Mouse (Mus musculus) forebrain, postnatal 0 days (tissue): ENCODE data around the gene Bcorl1. TPM values are rescaled to one million over a fixed set of nuclear protein-coding genes. Genes with fewer than 3 reads are reported as not detected.

ENCODE experiments used
- ATAC-seq: fragments of 200-750 bp; cut with Nextera tagmentation; 2 replicates; pipeline ENCODE4 v1.8.0; 2017; ENCODE audit warnings: mild to moderate bottlenecking, moderate library complexity
- DNase-seq: peaks from one replicate; pipeline ENCODE4 v3.0.0-alpha.2; 2015
- H3K27ac ChIP-seq: fragments of 300-500 bp; sonication (generic); 2 replicates; pipeline ENCODE4 v1.5.1; 2014; ENCODE audit warnings: low read depth, mild to moderate bottlenecking, antibody characterized with exemption, low read length, moderate library complexity, mixed read lengths
- H3K27me3 ChIP-seq: fragments of 300-500 bp; sonication (generic); 2 replicates; pipeline ENCODE4 v1.6.1; 2014; ENCODE audit warnings: mild to moderate bottlenecking, low read length, mixed read lengths; ENCODE audit not compliant: insufficient read depth
- H3K36me3 ChIP-seq: fragments of 300-500 bp; sonication (generic); 2 replicates; pipeline ENCODE4 v1.6.1; 2014; ENCODE audit warnings: mild to moderate bottlenecking, moderate library complexity; ENCODE audit not compliant: insufficient read depth
- H3K4me1 ChIP-seq: fragments of 300-500 bp; sonication (generic); 2 replicates; pipeline ENCODE4 v1.6.1; 2014; ENCODE audit warnings: antibody characterized with exemption; ENCODE audit not compliant: insufficient read depth
- H3K4me2 ChIP-seq: fragments of 300-500 bp; sonication (generic); 2 replicates; pipeline ENCODE4 v1.6.1; 2014; ENCODE audit warnings: low read depth, mild to moderate bottlenecking, moderate library complexity
- H3K4me3 ChIP-seq: fragments of 300-500 bp; sonication (generic); 2 replicates; pipeline ENCODE4 v1.5.1; 2014; ENCODE audit warnings: low read depth, low read length, mixed read lengths
- H3K9ac ChIP-seq: fragments of 300-500 bp; sonication (generic); 2 replicates; pipeline ENCODE4 v1.6.1; 2014; ENCODE audit warnings: mild to moderate bottlenecking
- H3K9me3 ChIP-seq: fragments of 300-500 bp; sonication (generic); 2 replicates; pipeline ENCODE4 v1.6.1; 2016; ENCODE audit warnings: low read length
- CTCF ChIP-seq: sonication (generic); IDR thresholded peaks from 2 replicates; pipeline ENCODE4 v1.5.1; 2016; ENCODE audit warnings: antibody characterized with exemption, control low read depth, low read depth
- WGBS: fragments of 180-500 bp; shearing (Covaris S2); extraction: QIAGEN DNeasy Blood & Tissue Kit; methylation state at CpG from one replicate; pipeline ENCODE4 v1.1.7; 2014; 5-methylcytosine and 5-hydroxymethylcytosine counted together
- polyA plus RNA-seq: library from polyadenylated mRNA; unstranded; fragments of >200 nt; fragmentation: Nextera tagmentation; extraction: Ambion mirVana; gene quantifications from 2 replicates; pipeline ENCODE4 v1.2.1, GENCODE M21; 2015
- total RNA-seq: library from RNA; depleted of rRNA; stranded (reverse); fragments of >200 nt; gene quantifications from 2 replicates; pipeline ENCODE4 v1.2.3, GENCODE M21; 2014

Gene Bcorl1
- total and polyA plus RNA-seq, 2 experiments from 2014 or later = 4.6 to 8.5 TPM

DNA sequence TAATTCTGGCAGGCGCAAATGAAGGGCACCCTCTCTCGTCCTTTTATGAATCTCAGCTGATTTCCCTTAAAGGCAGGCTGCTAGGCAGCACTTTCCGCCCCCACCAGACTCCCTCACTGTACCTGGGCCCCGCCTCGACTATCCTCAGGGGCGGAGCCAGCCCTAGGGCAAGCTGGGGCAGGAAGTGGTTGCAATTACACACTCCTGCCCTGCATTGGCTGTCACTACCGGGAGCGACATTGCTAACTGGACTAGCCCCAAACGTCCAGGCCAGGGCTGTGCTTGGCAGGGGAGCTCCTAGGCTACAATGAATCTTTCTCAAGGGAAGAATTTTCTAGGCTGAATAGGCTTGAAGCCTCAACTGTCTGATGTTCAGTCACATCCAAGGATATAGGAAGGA lies 23.0 kb upstream of the Bcorl1 start:
- ATAC-seq (no peak), DNase-seq (no peak)
- Histone ChIP-seq H3K4me2 (no peak overlapping the region), H3K36me3 (no peaks in the 10 kb centered on the region), H3K27ac (no peak overlapping the region), H3K9ac (no peak overlapping the region), H3K4me3 (no peak overlapping the region), H3K4me1 (no peaks in the 10 kb centered on the region), H3K27me3 (no peaks in the 10 kb centered on the region), H3K9me3 (no peaks in the 10 kb centered on the region)
- TF ChIP-seq CTCF = no peak
- 27% methylated on average over 9 of the region's 9 CpGs for WGBS

DNA sequence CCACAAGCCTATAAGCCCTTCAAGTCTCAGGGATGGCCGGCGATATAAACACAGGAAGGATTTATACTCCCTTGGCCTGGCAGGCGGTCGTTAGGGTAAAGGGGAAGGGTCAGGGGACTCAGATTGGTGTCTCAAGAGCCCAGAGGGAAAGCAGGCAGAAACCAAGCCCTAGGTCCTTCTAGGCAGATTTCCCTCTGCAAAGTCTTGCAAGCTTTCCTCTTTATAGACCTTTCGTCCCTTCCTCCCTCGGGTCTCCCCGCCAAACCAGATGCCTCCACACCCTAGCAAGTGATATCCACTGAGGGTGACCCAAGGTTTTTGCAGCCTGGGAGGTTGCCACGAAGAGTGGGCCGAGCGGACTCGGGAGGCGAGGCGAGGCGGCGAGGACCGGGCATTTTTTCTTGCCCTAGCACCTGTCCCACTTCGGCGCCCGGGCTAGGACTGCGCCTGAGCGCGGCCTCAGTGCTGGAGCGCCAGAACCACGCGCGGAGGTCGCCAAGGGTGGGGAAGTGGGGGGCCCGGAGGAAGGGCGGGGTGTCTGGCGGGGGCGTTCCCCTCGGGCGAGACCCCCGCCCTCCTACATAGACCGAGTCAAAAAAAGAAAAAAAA lies 613 bp upstream of the Bcorl1 start:
- WGBS = 29% methylated on average over 35 of the region's 35 CpGs
- Histone ChIP-seq H3K27me3 (no peaks in the 10 kb centered on the region), H3K4me2 (peak overlapping the region; percentile 68), H3K4me3 (peak overlapping the region; percentile 55), H3K36me3 (no peaks in the 10 kb centered on the region), H3K27ac (no peak overlapping the region), H3K9me3 (no peaks in the 10 kb centered on the region), H3K4me1 (no peaks in the 10 kb centered on the region), H3K9ac (peak overlapping the region; percentile 35; the same call in 1 of the 2 replicates)
- ATAC-seq = no peak
- TF ChIP-seq CTCF = no peak
- no peak for DNase-seq

DNA sequence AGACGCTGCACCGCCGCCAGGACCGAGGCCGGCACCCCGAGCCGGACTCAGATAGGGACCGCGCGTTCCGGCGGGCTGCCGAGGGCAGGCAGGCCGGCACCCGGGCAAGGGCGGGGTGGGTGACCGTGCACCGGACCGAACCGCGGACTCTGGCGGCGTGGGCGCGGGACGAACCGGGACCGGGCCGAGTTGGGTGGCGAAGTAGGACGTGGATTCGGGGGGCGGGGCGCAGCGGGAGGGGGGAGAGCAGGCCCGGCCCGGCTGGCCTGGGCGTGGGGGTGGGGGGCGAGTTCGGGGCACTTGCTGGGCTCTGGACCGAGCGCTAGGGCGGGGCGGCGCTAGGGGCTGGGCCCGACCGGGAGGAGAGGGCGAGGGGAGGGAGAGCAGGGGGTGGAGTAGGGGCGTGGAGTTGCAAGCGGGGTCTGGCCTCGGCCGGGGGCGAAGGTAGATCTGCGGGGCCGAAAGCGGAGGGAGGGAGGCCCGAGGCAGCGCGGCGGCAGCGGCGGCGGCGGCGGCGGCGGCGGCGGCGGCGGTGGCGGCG lies 533 bp downstream of the Bcorl1 start:
- H3K36me3 ChIP-seq = no peaks in the 10 kb centered on the region
- H3K4me3 ChIP-seq = peak overlapping the region; percentile 55
- no peaks in the 10 kb centered on the region for H3K27me3 ChIP-seq
- H3K9ac ChIP-seq = peak overlapping the region; percentile 35; the same call in 1 of the 2 replicates
- H3K4me1 ChIP-seq = no peaks in the 10 kb centered on the region
- DNase-seq (no peak), ATAC-seq (no peak)
- H3K4me2 ChIP-seq = peak overlapping the region; percentile 68
- 20% methylated on average over 41 of the region's 73 CpGs for WGBS
- TF ChIP-seq CTCF = no peak
- H3K27ac ChIP-seq = no peak overlapping the region
- H3K9me3 ChIP-seq = no peaks in the 10 kb centered on the region

DNA sequence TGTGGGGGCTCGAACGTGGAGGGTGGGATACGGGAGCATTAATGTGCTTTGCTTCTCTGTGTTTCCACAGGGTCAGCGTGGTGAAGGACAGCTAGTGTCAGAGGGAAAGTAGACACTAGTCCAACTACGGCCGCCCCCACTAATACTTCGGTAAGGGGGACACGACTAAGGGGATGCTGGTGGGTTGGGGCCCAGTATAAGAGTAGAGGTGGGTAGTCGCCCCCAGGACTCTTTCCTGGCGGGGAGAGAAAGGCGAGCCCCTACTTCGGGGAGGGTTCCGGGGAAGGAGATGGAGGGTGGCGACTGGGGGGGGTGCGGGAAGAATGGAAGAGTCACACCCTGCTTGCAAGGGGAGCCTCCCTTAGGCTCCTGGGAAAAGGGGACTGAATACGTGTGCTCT lies 1.6 kb downstream of the Bcorl1 start:
- DNase-seq = no peak
- 27% methylated on average over 16 of the region's 16 CpGs for WGBS
- H3K4me1 ChIP-seq = no peaks in the 10 kb centered on the region
- ATAC-seq = no peak
- H3K9ac ChIP-seq = peak overlapping the region; percentile 25; the same call in 1 of the 2 replicates
- no peak overlapping the region for H3K27ac ChIP-seq
- H3K4me2 ChIP-seq = peak overlapping the region; percentile 68
- no peak for TF ChIP-seq CTCF
- H3K9me3 ChIP-seq = no peaks in the 10 kb centered on the region
- no peaks in the 10 kb centered on the region for H3K27me3 ChIP-seq
- peak overlapping the region; percentile 55 for H3K4me3 ChIP-seq
- no peaks in the 10 kb centered on the region for H3K36me3 ChIP-seq

DNA sequence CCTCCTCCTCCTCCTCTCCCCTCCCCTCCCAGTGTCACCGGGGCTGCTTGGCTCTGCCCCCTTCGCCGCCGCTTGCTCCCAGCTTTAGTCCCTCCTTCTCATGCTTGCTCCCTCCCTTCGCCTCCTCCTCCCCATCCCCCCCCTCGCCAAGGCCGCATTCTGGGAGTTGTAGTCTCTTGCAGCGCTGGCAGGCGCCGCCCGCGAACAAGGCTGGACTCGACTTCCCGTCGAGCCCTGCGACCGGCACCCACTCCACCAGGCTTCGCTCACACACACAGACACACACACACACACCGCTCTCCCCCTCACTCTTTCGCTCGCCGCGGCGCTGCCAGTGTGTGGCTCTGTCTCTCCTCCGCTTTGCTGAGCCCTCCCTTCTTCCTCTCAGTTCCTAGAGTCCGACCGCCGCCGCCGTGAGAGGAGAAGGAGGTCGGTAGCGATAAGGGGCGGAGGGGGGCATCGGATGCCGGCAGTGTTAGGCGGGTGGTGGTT lies 2.3 kb downstream of the Bcorl1 start:
- Histone ChIP-seq H3K9ac (peak overlapping the region; percentile 57), H3K4me2 (peak overlapping the region; percentile 68), H3K4me3 (peak overlapping the region; percentile 55), H3K36me3 (no peaks in the 10 kb centered on the region), H3K9me3 (no peaks in the 10 kb centered on the region), H3K27me3 (no peaks in the 10 kb centered on the region), H3K4me1 (no peaks in the 10 kb centered on the region), H3K27ac (peak overlapping the region; percentile 78)
- DNase-seq = peak; percentile 93
- TF ChIP-seq CTCF = peak; percentile 21; the same call in 1 of the 2 replicates
- ATAC-seq = peak; percentile 96
- 23% methylated on average over 33 of the region's 36 CpGs for WGBS

DNA sequence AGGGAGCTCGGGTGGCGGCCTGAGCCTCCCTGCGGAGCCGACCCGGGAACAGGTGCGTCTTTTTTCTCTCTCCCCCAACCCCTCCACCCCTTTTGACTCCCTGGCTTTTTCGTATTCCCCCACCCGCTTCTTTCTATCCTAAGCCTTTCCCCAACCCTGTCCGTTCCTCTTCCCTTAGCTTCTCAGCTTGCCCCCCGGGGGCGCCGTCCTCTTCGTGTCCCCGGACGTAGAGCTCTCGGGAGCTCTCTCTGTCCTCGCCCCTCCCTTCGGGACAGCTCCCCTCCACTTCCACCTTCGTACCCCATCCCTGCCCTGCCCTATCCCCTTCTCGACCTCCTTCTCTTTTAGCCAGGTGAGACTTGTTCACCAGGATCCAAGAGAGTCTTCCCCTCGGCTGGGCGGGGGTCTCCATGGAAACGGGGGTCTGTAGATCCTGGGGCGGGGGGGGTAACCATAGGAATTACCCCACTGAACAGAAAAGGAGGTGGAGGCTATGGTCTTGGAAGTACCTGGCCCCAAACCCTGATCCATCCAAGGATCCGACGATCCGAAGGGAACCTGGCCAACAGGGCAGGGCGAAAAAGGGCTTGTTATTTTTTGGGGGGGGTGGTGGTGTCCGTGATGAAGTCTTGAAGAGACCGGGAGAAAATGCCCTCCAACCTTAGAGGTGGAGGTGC lies 2.9 kb downstream of the Bcorl1 start:
- ATAC-seq (peak; percentile 15), DNase-seq (peak; percentile 34)
- H3K27me3 ChIP-seq = no peaks in the 10 kb centered on the region
- 18% methylated on average over 28 of the region's 30 CpGs for WGBS
- peak overlapping the region; percentile 68 for H3K4me2 ChIP-seq
- no peaks in the 10 kb centered on the region for H3K4me1 ChIP-seq
- no peaks in the 10 kb centered on the region for H3K9me3 ChIP-seq
- TF ChIP-seq CTCF = no peak
- H3K36me3 ChIP-seq = no peaks in the 10 kb centered on the region
- peak overlapping the region; percentile 78 for H3K27ac ChIP-seq
- peak overlapping the region; percentile 55 for H3K4me3 ChIP-seq
- H3K9ac ChIP-seq = peak overlapping the region; percentile 57
